Mouse (Mus musculus) B cell, adult 2 months (primary cell): ENCODE results near the gene Sf3a1.
"Not testable (repeated sequence)": the region's sequence is repeated elsewhere in the genome, so short reads cannot be mapped to it uniquely, and the experiment has no call there.

ENCODE experiments used
- DNase-seq, 2 experiments: peaks; one replicate each; pipeline ENCODE4 v3.0.0; 2022

Sf3a1 gene

GRCm38 (mm10) chr11:4159808-4160708, at the start of gene Sf3a1, which contains the start of gene Ccdc157:
Gene Sf3a1 (plus strand): TSS chr11:4160350.
Gene Ccdc157 (minus strand): TSS chr11:4160293.
- peak; percentile 97 for DNase-seq

- DNase-seq: no peak
These were observed 48.1 kb upstream of the Sf3a1 start for GRCm38 (mm10) chr11:4112033-4112432.

- no peak for DNase-seq
These were observed 47.3 kb upstream of the Sf3a1 start for GRCm38 (mm10) chr11:4112861-4113260.

DNA sequence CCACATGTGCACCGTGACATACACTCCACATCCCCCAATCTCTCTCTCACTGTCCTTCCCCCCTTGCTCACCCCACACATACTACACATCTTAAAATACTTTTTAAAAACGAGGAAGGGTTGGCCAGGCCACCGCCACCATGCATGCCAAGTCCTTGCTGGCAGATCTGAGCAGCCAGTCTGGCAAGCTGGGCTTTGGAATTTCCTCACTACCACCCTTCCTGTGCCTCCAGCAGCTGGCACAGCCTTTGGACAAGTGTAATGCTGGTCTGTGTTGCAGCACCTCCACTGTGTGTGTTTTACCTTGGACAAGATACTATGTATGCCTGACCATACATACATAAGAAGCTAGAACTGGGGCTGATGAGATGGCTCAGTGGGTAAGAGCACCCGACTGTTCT, 46.7 kb upstream of the Sf3a1 start:
- no peak for DNase-seq

DNA sequence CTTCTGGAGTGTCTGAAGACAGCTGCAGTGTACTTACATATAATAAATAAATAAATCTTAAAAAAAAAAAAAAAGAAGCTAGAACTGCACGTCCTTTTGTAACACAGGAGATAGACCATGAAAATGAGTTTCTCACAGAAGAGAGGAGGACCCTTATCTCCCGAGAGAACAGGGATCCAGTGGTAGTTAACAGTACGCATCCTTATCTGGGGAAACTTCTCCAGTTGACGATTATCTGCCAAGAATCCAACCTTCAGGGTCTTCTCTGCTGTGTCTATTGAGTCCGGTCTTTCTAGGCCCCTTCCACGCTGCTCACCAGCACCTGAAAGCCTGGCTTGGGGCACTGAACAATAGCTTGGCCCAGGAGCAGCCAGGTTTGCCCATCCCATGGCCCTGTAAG, 46.2 kb upstream of the Sf3a1 start:
- no peak for DNase-seq

- DNase-seq: not testable (repeated sequence)
These were observed 45.6 kb upstream of the Sf3a1 start for GRCm38 (mm10) chr11:4114541-4114940.

GRCm38 (mm10) chr11:4115407-4115806, 44.7 kb upstream of the Sf3a1 start:
- DNase-seq: no peak

GRCm38 (mm10) chr11:4116458-4117141, 43.5 kb upstream of the Sf3a1 start:
- no peak for DNase-seq

DNA sequence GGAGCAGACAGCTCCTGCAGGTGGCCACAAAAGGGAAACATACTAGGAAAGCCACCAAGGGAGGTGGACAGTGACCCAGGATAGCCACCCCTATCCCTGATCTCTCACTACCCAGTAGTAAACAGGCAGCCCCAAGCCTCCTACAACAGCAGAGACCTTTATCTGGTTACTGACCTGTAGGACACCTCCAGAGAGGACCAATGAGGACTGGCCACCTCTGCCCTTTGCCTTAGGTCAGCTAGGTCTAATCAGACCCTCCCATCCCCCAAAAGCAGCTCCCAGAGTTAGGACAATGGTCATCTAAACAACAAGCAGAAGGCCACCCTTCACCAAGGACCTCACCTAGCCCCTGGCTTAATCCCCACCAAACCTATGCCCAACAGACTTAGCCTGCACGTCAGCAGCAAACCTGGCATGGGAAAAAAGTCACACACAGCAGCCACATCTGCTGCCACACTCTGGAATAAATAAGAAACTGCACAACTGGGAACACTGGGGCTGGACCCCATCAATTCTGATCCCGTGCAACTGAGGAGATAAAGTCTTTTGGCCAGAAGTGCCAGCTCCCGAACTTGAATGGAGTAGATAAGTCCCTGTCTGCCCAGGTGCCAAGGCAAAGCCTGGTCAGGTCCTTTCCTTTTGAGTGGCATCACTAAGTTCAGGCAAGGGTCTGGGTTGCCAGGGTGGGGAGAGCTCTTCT, 42.6 kb upstream of the Sf3a1 start:
- peak in 1 of 2 experiments; percentile 11 for DNase-seq

DNA sequence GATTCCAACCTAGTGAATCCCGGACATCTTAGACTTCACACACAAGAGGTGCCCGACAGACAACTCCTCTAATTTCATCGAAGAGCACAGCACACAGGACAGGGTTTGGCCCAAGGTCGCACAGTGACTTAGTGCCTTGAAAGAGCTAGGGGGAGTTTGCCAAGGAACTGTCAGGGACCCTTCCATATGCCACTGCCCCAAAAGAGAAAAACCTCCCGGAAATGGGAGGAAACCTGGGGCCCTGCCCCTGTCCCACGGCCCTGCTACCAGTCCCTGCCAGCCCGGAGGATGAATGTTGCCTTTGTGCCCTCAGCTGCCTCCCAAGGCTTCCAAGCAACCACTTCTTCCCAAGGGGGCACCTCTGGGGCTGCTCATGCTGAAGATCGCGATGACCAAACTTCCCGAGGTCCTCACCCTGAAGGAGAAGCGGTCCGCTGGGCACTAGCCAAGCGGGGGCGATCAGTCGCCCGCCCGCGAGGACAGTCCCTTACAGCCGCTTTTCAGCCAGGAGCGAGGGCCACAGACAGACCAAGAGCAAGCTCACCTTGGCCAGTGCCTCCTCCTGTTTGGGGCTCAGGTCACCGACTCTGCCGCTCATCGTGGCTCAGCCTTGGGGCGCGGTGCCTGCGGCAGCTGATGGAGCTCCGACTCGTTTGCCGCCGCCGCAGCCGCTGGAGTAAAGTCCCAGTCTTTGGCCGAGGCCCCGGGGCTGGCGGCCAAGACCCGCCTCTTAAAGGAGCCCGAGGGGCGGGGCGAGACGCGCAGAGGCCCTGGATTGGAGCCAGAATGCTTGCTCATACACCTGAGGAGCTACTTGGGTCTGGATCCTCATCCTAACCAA, 41.8 kb upstream of the Sf3a1 start:
- DNase-seq: peak; percentile 35 to 40

- no peak for DNase-seq
These were observed 40.5 kb upstream of the Sf3a1 start for GRCm38 (mm10) chr11:4119635-4120034.

DNA sequence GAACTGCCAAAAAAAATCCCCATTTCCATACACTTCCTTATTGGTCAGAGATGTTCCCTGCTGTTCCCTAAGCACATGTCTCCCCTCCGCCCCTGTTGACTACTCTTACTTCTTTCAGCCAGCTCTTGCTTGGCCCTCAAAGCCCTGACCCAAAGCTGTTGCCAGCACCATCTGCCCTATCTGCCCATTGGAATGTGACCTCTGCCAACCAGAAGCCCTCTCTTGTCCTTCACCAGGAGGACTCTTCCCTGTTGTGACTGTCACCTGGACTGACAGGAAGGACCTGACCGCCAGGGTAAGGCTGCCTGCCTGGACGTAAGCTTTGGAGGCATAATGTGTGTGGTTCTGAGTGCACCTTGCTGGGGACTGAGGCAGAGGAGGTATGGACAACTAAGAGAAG, 38.5 kb upstream of the Sf3a1 start:
- no peak for DNase-seq

DNA sequence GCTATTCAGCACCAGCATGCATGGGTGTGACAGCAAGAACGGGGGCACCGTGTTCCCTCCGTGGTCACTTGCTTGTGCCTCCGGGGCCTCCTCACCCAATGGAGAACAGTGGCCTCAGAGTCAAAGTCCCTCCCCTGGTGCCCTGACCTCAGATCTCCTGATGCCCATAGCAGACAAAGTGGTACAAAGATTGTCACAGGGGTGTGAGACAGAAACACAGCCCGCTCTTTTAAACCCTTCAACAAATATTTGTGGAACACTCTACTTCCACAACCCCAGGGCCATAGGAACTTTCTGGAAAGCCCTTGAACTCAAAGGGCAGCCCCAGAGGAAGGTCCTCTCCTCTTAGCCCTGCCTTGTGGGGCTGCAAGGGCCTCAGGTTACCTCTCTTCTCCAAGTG, 37.9 kb upstream of the Sf3a1 start:
- no peak for DNase-seq

GRCm38 (mm10) chr11:4122742-4123579, 37.2 kb upstream of the Sf3a1 start, which contains the start of gene Sec14l2:
Gene Sec14l2 (minus strand): TSS chr11:4123415.
- peak; percentile 51 to 56 for DNase-seq

DNA sequence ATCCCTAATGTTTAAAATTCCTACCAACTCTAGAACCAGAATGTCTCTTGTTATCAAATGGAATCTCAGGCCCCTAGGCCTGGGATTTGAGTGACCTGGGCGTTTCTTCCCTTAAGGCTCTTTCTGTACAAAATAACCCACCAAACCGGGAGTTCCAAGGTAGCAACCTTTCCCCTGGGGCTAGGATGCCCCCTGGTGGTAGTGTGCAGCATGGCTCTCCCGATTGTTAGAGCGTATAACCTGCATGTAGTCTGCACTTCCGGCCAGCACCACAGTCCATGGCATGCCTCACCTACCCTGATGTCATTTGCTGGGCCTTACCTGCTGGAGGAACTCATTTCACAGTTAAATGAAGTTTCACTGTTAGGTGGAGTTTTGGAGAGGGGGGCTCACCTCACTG, 36.2 kb upstream of the Sf3a1 start:
- DNase-seq: peak; percentile 70 to 71

DNA sequence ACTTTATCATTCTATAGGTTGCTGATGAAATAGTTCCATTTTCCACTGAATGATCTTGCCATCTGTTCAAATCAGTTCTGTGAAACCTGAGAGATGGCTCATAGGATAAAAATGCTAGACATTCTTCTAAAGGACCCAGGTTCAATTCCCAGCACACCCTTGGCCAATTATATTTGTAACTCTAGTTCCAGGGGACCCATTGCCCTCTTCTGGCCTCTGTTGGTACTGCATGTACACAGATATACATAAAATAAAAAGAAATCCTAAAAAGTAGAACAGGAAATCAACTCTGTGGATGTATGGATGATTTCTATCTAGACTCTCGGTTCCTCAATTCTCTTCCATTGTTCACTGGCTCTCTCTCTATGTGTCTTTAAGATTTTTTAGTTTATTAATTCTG, 33.1 kb upstream of the Sf3a1 start:
- DNase-seq: peak in 1 of 2 experiments; percentile 27

DNA sequence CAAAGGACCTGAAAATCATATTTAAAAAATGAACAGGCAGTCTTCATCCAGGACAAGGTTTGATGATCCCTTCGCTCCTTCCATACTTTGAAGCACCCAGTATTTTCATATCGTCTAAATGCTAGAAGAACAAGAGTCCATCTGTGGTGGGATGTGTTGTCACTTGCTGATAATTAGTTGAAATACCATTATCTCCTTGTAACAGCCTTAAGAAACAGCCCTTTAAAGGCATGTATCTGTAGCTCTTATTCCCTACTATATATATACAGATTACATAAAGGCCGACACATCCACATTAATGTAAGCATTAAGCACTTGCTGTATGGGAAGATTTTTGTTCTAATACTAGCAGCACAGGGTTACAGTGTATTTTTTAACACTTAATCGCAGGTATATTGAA, 31.7 kb upstream of the Sf3a1 start:
- not testable (repeated sequence) for DNase-seq

DNA sequence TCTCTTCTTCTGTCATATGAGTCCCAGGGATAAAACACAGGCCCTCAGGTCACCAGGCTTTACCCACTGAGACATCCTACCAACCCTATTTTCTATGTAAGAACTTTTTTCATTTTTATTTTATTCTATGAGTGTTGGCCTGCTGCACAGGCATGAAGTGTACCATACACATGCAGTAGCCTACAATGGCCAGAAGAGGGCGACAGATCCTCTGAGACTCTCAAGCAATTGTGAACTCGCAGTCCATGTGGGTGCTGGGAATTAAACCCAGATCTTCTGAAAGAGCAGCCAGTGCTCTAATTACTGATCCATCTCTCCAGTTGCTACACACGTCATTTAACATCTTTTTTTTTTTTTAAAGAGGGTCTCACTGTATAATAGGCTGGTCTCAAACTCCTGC, 26.7 kb upstream of the Sf3a1 start:
- peak; percentile 54 to 59 for DNase-seq

DNA sequence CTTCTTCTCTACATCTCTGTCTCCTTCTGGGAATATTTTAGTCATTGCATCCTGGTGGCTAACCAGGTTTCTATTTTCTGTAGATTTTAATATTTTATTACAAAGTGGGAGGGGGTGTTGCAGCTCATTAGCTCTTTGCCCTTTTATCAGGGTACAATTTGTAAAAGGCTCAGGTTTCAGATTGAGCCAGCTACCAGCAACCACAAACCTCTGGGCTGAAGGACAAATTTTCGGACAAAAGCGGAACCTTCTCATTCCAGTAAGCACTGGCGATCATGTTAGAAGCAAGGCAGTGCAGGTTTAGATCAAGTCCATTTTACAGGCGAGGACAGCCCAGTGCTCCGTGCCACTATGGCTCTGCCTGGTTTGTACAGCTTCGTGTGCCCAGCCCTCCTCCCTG, 25.8 kb upstream of the Sf3a1 start:
- DNase-seq: no peak

- DNase-seq: peak; percentile 89 to 92
These were observed 24.9 kb upstream of the Sf3a1 start, which contains the start of gene Rnf215 for GRCm38 (mm10) chr11:4134986-4135935. Gene Rnf215 (plus strand): TSS chr11:4135202.
